ENCODE assay signal across 8 mouse cellular contexts in genomic region chr10:93548991-93549390, GRCm38 (mm10). TPM values are rescaled to one million over a fixed set of nuclear protein-coding genes. Genes with fewer than 3 reads are reported as not detected.
DNase-seq lines count a peak whose midpoint lies in the region; ATAC-seq lines count a peak whose summit lies in the region.

No protein-coding gene starts in this region.

- WGBS in kidney, embryonic 16.5 days = 13% methylated on average over 7 of the region's 7 CpGs
- 9% methylated on average over 7 of the region's 7 CpGs for WGBS in liver, embryonic 13.5 days (ENCODE audit: insufficient replicate concordance)
- WGBS in neural tube, embryonic 13.5 days = 15% methylated on average over 7 of the region's 7 CpGs

- peak; percentile 77 for DNase-seq in CD4-positive helper T cell, adult 2 months (ENCODE audit: low read depth, low spot score)
- peak; percentile 65 for DNase-seq in adrenal gland, adult 2 months
- peak; percentile 93 for DNase-seq in embryo, embryonic 10.5 days (ENCODE audit: low spot score)
- DNase-seq in gastrocnemius, postnatal 36 days = peak; percentile 51 to 66
- peak; percentile 17 for DNase-seq in liver, embryonic 13.5 days
- DNase-seq in testis, postnatal 10 days (ENCODE audit: low spot score) = peak; percentile 82

- no peaks in the 10 kb centered on the region for H3K27me3 ChIP-seq in kidney, embryonic 16.5 days (ENCODE audit: insufficient read depth, low read length)
- no peaks in the 10 kb centered on the region for H3K27me3 ChIP-seq in liver, embryonic 13.5 days
- no peaks in the 10 kb centered on the region for H3K27me3 ChIP-seq in neural tube, embryonic 13.5 days

- H3K9ac ChIP-seq in kidney, embryonic 16.5 days (replicated peaks; ENCODE audit: low read length) = no peak overlapping the region
- H3K9ac ChIP-seq in liver, embryonic 13.5 days = no peak overlapping the region
- no peak overlapping the region for H3K9ac ChIP-seq in neural tube, embryonic 13.5 days

- H3K36me3 ChIP-seq in kidney, embryonic 16.5 days (ENCODE audit: insufficient read depth, low read length) = no peaks in the 10 kb centered on the region
- no peaks in the 10 kb centered on the region for H3K36me3 ChIP-seq in liver, embryonic 13.5 days
- H3K36me3 ChIP-seq in neural tube, embryonic 13.5 days = no peaks in the 10 kb centered on the region

- H3K4me3 ChIP-seq in kidney, embryonic 16.5 days (ENCODE audit: low read length) = no peak overlapping the region
- no peak overlapping the region for H3K4me3 ChIP-seq in liver, embryonic 13.5 days (replicated peaks)
- H3K4me3 ChIP-seq in neural tube, embryonic 13.5 days = no peak overlapping the region

- ATAC-seq in kidney, embryonic 16.5 days (ENCODE audit: low FRiP score, low TSS enrichment) = 0 out of 2 replicates have a peak, but pooled peaks have one; percentile 54
- ATAC-seq in liver, embryonic 13.5 days (ENCODE audit: low read depth) = no peak
- ATAC-seq in neural tube, embryonic 13.5 days (ENCODE audit: low read depth) = peak; percentile 63; the same call in 1 of the 2 replicates

- intact Hi-C loops in gastrocnemius, postnatal 36 days (cut with DNase I) = loop anchor here (2.0 to 10.0 kb wide), 3 partner anchors 62 to 504 kb away; no protein-coding TSS in a partner anchor

- no peaks in the 10 kb centered on the region for H3K9me3 ChIP-seq in kidney, embryonic 16.5 days (ENCODE audit: low read length)
- no peaks in the 10 kb centered on the region for H3K9me3 ChIP-seq in liver, embryonic 13.5 days (replicated peaks)
- H3K9me3 ChIP-seq in neural tube, embryonic 13.5 days = no peaks in the 10 kb centered on the region

- no peak overlapping the region for H3K4me2 ChIP-seq in kidney, embryonic 16.5 days (replicated peaks; ENCODE audit: low read depth, low read length)
- H3K4me2 ChIP-seq in liver, embryonic 13.5 days = no peak overlapping the region
- no peak overlapping the region for H3K4me2 ChIP-seq in neural tube, embryonic 13.5 days

- H3K27ac ChIP-seq in kidney, embryonic 16.5 days (ENCODE audit: low read length) = no peak overlapping the region
- no peak overlapping the region for H3K27ac ChIP-seq in liver, embryonic 13.5 days
- H3K27ac ChIP-seq in neural tube, embryonic 13.5 days (replicated peaks) = no peak overlapping the region

- no peaks in the 10 kb centered on the region for H3K4me1 ChIP-seq in kidney, embryonic 16.5 days (ENCODE audit: insufficient read depth, low read length)
- H3K4me1 ChIP-seq in liver, embryonic 13.5 days (replicated peaks) = no peaks in the 10 kb centered on the region
- no peaks in the 10 kb centered on the region for H3K4me1 ChIP-seq in neural tube, embryonic 13.5 days (replicated peaks)

RNA-seq across cellular contexts. Expression of gene Ccdc38, which starts 8.6 kb away (rescaled TPM):
- total RNA-seq in adrenal gland, adult 2 months (2021) = not detected
- polyA plus RNA-seq in adrenal gland, adult 2 months (2012; rRNA removed) = not detected in 2 replicates
- total RNA-seq in gastrocnemius, postnatal 36 days (2021) = under 1 TPM in 1 of 2 experiments, not detected in 1; 0.10 TPM
- 0.32 and 0.35 TPM in 2 replicates for polyA plus RNA-seq in kidney, embryonic 16.5 days (2015; fragmentation: Nextera tagmentation; extraction: Ambion mirVana)
- 0.14 and 0.20 TPM in 2 replicates for polyA plus RNA-seq in liver, embryonic 13.5 days (2015; fragmentation: Nextera tagmentation; extraction: Ambion mirVana)
- polyA plus RNA-seq in neural tube, embryonic 13.5 days (2015; fragmentation: Nextera tagmentation; extraction: Ambion mirVana) = 0.28 and 0.56 TPM in 2 replicates

RNA-seq across cellular contexts. Expression of gene Amdhd1, which starts 9.2 kb away (rescaled TPM):
- under 1 TPM in 1 of 2 experiments, not detected in 1; 0.20 TPM for total RNA-seq in adrenal gland, adult 2 months (2021)
- polyA plus RNA-seq in adrenal gland, adult 2 months (2012; rRNA removed) = 0.03 and 0.12 TPM in 2 replicates
- total RNA-seq in gastrocnemius, postnatal 36 days (2021) = not detected
- 1.6 and 1.8 TPM in 2 replicates for polyA plus RNA-seq in kidney, embryonic 16.5 days (2015; fragmentation: Nextera tagmentation; extraction: Ambion mirVana)
- polyA plus RNA-seq in liver, embryonic 13.5 days (2015; fragmentation: Nextera tagmentation; extraction: Ambion mirVana) = 8.3 and 9.7 TPM in 2 replicates
- polyA plus RNA-seq in neural tube, embryonic 13.5 days (2015; fragmentation: Nextera tagmentation; extraction: Ambion mirVana) = not detected in 2 replicates

RNA-seq across cellular contexts. Expression of gene Snrpf, which starts 40.5 kb away (rescaled TPM):
- 10 to 100 TPM; 11.7 to 16.6 TPM for total RNA-seq in adrenal gland, adult 2 months (2021)
- 10.6 and 12.5 TPM in 2 replicates for polyA plus RNA-seq in adrenal gland, adult 2 months (2012; rRNA removed)
- 1 to 10 TPM; 6.4 to 7.0 TPM for total RNA-seq in gastrocnemius, postnatal 36 days (2021)
- 114 and 128 TPM in 2 replicates for polyA plus RNA-seq in kidney, embryonic 16.5 days (2015; fragmentation: Nextera tagmentation; extraction: Ambion mirVana)
- 95.6 and 101 TPM in 2 replicates for polyA plus RNA-seq in liver, embryonic 13.5 days (2015; fragmentation: Nextera tagmentation; extraction: Ambion mirVana)
- polyA plus RNA-seq in neural tube, embryonic 13.5 days (2015; fragmentation: Nextera tagmentation; extraction: Ambion mirVana) = 65.8 and 80.0 TPM in 2 replicates

Comparison
In these comparisons a context has a peak if more than half of its experiments do, and no peak if none do; other contexts are left out.
1. DNase-seq: peak in every context shown above with its lines; median percentile 93 in embryo, embryonic 10.5 days; 82 in testis, postnatal 10 days; 77 in CD4-positive helper T cell, adult 2 months; 65 in adrenal gland, adult 2 months; 58 in gastrocnemius, postnatal 36 days; 17 in liver, embryonic 13.5 days.